Mouse (Mus musculus) spleen, adult 2 months (tissue): ENCODE data around the gene Calr3. TPM values are rescaled to one million over a fixed set of nuclear protein-coding genes. Genes with fewer than 3 reads are reported as not detected.

Experiments
- DNase-seq, 2 experiments: peaks; one replicate each; pipeline versions ENCODE4 v3.0.0 to v3.0.0-alpha.2; 2012 to 2021; ENCODE audit warnings: low spot score in 2 of 2, low read depth in 1 of 2
- H3K27ac ChIP-seq: fragments of 200-500 bp; 2 replicates; pipeline ENCODE4 v1.5.1; 2012; ENCODE audit warnings: low read length, inconsistent platforms; ENCODE audit not compliant: insufficient read depth
- H3K27me3 ChIP-seq: fragments of 200-500 bp; 2 replicates; pipeline ENCODE4 v1.6.1; 2012; ENCODE audit warnings: mild to moderate bottlenecking, moderate library complexity, low read length, inconsistent platforms; ENCODE audit not compliant: control insufficient read depth, insufficient read depth
- H3K36me3 ChIP-seq: fragments of 200-500 bp; 2 replicates; pipeline ENCODE4 v1.6.1; 2012; ENCODE audit warnings: mild to moderate bottlenecking, low read length, inconsistent platforms; ENCODE audit not compliant: control insufficient read depth, insufficient read depth
- H3K4me1 ChIP-seq: fragments of 200-500 bp; 2 replicates; pipeline ENCODE4 v1.6.1; 2011; ENCODE audit warnings: inconsistent platforms; ENCODE audit not compliant: control insufficient read depth, insufficient read depth, insufficient read length
- H3K4me3 ChIP-seq: fragments of 200-500 bp; 2 replicates; pipeline ENCODE4 v1.5.1; 2011; ENCODE audit warnings: mild to moderate bottlenecking, inconsistent platforms; ENCODE audit not compliant: insufficient read depth, insufficient read length; ENCODE audit errors: extremely low read depth
- CTCF ChIP-seq: fragments of 200-500 bp; IDR thresholded peaks from 2 replicates; pipeline ENCODE4 v1.5.1; 2011; ENCODE audit warnings: mild to moderate bottlenecking, inconsistent platforms; ENCODE audit not compliant: insufficient read depth, insufficient read length, insufficient replicate concordance; ENCODE audit errors: extremely low read depth
- POLR2A ChIP-seq: fragments of 200-500 bp; IDR thresholded peaks from 2 replicates; pipeline ENCODE4 v1.6.1; 2011; ENCODE audit warnings: low read depth, low read length, inconsistent platforms
- WGBS: fragments of 180-500 bp; shearing (Covaris S2); methylation state at CpG from one replicate; pipeline ENCODE4 v1.1.7; 2018; 5-methylcytosine and 5-hydroxymethylcytosine counted together
- polyA plus RNA-seq: library from polyadenylated mRNA; depleted of rRNA; stranded (reverse); fragments of >200 nt; gene quantifications from 2 replicates; pipeline ENCODE4 v1.2.3, GENCODE M21; 2012; rRNA removed

Gene Calr3
- 0.11 TPM in 1 of 2 replicates, not detected in the other for polyA plus RNA-seq

DNA sequence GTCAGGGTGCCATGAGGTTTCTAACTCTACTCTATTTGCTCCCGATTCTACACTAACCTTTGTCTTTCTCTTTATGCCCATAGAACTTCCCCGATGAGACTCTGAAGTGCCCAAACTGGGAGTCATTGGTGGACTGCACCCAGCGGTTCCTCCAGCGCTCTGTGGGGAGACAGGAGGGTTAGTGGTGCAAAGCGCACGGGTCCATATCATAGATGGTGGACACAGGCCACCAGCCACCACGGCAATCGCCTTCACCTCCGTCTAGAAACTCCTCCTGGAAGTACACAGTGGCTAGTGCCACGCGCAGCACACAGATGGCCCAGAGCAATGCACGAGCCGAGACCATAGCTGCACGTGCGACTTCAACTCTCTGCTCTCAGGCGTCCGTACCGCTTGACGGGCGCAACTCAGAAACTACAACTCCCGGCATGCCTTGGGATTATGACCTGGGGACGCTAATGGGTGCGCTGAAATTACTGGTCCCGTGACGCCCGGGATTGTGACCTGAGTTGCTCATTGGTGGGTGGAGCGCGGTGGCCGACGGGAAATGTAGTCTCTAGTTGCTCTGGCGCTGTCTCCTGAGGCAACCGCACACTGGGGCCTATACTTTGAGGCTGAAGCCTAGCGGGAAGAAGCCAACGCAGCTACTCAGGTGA is at the start of gene Calr3, which contains the start of gene 1700030K09Rik:
TSS of gene Calr3 (minus strand) at position 533 of the 656 bp plus-strand sequence.
TSS of gene 1700030K09Rik (plus strand) at position 543 of the 656 bp plus-strand sequence.
- Histone ChIP-seq H3K36me3 (no peaks in the 10 kb centered on the region), H3K27me3 (no peaks in the 10 kb centered on the region), H3K27ac (peak within 1 kb of the TSS; percentile 90), H3K4me1 (peaks cover 2% of the 10 kb centered on the region; the same call in 1 of the 2 replicates), H3K4me3 (peak within 1 kb of the TSS; percentile 67)
- TF ChIP-seq POLR2A (no peak; the same call in 1 of the 2 replicates), CTCF (no peak)
- DNase-seq, result peak; percentile 96 to 100
- WGBS, result 7% methylated on average over 34 of the region's 34 CpGs

- Histone ChIP-seq H3K4me1 (peaks cover 2% of the 10 kb centered on the region; the same call in 1 of the 2 replicates), H3K36me3 (peaks cover 15% of the 10 kb centered on the region), H3K27ac (0 out of 2 replicates have a peak overlapping the region, but pooled peaks have one; percentile 68), H3K27me3 (no peaks in the 10 kb centered on the region), H3K4me3 (peak overlapping the region; percentile 71)
- TF ChIP-seq POLR2A, result no peak
- no peak for TF ChIP-seq CTCF
- no peak for DNase-seq
- 10% methylated on average over 8 of the region's 8 CpGs for WGBS
Measured at GRCm38 (mm10) chr8:72493381-72493780, 49.7 kb upstream of the Calr3 start.

DNA sequence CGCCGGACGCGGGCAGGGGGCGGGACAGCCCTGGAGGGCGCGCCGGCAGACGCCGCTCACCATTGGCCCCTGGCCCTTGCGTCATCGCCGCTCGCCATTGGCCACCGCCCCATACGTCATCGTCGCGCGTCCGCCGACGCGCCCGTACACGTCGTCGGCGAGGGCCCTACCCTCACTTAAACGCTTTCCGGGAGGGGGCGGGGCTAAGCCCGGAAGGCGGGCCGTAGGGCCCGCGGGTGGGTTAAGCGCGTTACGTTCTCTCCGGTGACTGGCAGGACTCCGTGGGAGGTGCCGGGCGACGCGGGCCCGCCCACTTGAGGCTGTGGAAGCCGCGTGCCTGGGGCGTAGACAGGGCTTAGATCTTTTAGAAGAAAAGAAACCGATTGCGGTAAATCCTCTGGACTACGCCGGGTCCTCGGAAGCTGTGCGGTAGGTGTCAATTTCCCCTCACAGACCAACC is 49.0 kb upstream of the Calr3 start:
- H3K4me1 ChIP-seq, result peaks cover 2% of the 10 kb centered on the region; the same call in 1 of the 2 replicates
- peaks cover 17% of the 10 kb centered on the region for H3K36me3 ChIP-seq
- 1% methylated on average over 56 of the region's 56 CpGs for WGBS
- H3K27ac ChIP-seq, result peak overlapping the region; percentile 68
- DNase-seq, result peak; percentile 99
- H3K4me3 ChIP-seq, result peak overlapping the region; percentile 90
- no peaks in the 10 kb centered on the region for H3K27me3 ChIP-seq
- TF ChIP-seq CTCF, result no peak

- TF ChIP-seq CTCF (no peak), POLR2A (peak; percentile 9; the same call in 1 of the 2 replicates)
- DNase-seq, result peak; percentile 27 to 34
- WGBS, result under 1% methylated on average over 98 of the region's 98 CpGs
Measured at GRCm38 (mm10) chr8:72491680-72492621, 48.3 kb upstream of the Calr3 start, which contains the start of gene Slc35e1. Gene Slc35e1 (minus strand): TSS chr8:72492614.

GRCm38 (mm10) chr8:72491017-72491416 is 47.3 kb upstream of the Calr3 start:
- TF ChIP-seq POLR2A, result no peak
- no peak for TF ChIP-seq CTCF
- H3K36me3 ChIP-seq, result peaks cover 11% of the 10 kb centered on the region
- H3K27ac ChIP-seq, result no peak overlapping the region
- WGBS, result 76% methylated on average over 2 of the region's 2 CpGs
- H3K27me3 ChIP-seq, result no peaks in the 10 kb centered on the region
- H3K4me1 ChIP-seq, result peaks cover 2% of the 10 kb centered on the region; the same call in 1 of the 2 replicates
- DNase-seq, result no peak
- H3K4me3 ChIP-seq, result no peak overlapping the region

More at GRCm38 (mm10) chr8:72491680-72492621, 48.3 kb upstream of the Calr3 start, which contains the start of gene Slc35e1:
- Histone ChIP-seq H3K27ac (peak within 1 kb of the TSS; percentile 87), H3K27me3 (no peaks in the 10 kb centered on the region), H3K36me3 (peaks cover 18% of the 10 kb centered on the region), H3K4me1 (peaks cover 2% of the 10 kb centered on the region; the same call in 1 of the 2 replicates), H3K4me3 (peak within 1 kb of the TSS; percentile 90)

- Histone ChIP-seq H3K4me3 (no peak overlapping the region), H3K27me3 (no peaks in the 10 kb centered on the region), H3K4me1 (no peaks in the 10 kb centered on the region), H3K27ac (no peak overlapping the region), H3K36me3 (peaks cover 22% of the 10 kb centered on the region)
- no peak for DNase-seq
- TF ChIP-seq POLR2A (no peak), CTCF (no peak)
Measured at GRCm38 (mm10) chr8:72487014-72487413, 43.3 kb upstream of the Calr3 start.
